Mouse (Mus musculus) limb, embryonic 12.5 days (tissue): Measurements from ENCODE around the gene Lrrc3c. TPM values are rescaled to one million over a fixed set of nuclear protein-coding genes. Genes with fewer than 3 reads are reported as not detected.
"Not testable (repeated sequence)": the region's sequence is repeated elsewhere in the genome, so short reads cannot be mapped to it uniquely, and the experiment has no call there.

ENCODE experiments used
- ATAC-seq: fragments of 200-750 bp; cut with Nextera tagmentation; 2 replicates; pipeline ENCODE4 v1.8.0; 2017; ENCODE audit warnings: low read depth, moderate TSS enrichment; ENCODE audit not compliant: insufficient number of reproducible peaks, insufficient read depth, low FRiP score, low TSS enrichment
- H3K27ac ChIP-seq: fragments of 300-500 bp; sonication (generic); 2 replicates; pipeline ENCODE4 v1.5.1; 2016; ENCODE audit warnings: mild to moderate bottlenecking, moderate library complexity
- H3K27me3 ChIP-seq: fragments of 300-500 bp; sonication (generic); 2 replicates; pipeline ENCODE4 v1.6.1; 2016; ENCODE audit warnings: mild to moderate bottlenecking, moderate library complexity
- H3K36me3 ChIP-seq: fragments of 300-500 bp; sonication (generic); 2 replicates; pipeline ENCODE4 v1.6.1; 2016; ENCODE audit warnings: mild to moderate bottlenecking, moderate library complexity
- H3K4me1 ChIP-seq: fragments of 300-500 bp; sonication (generic); replicated peaks from 2 replicates; pipeline ENCODE4 v1.6.1; 2016
- H3K4me2 ChIP-seq: fragments of 300-500 bp; sonication (generic); 2 replicates; pipeline ENCODE4 v1.6.1; 2016; ENCODE audit warnings: mild to moderate bottlenecking, moderate library complexity
- H3K4me3 ChIP-seq: fragments of 300-500 bp; sonication (generic); replicated peaks from 2 replicates; pipeline ENCODE4 v1.5.1; 2016; ENCODE audit warnings: mild to moderate bottlenecking
- H3K9ac ChIP-seq: fragments of 300-500 bp; sonication (generic); replicated peaks from 2 replicates; pipeline ENCODE4 v1.6.1; 2016; ENCODE audit warnings: mild to moderate bottlenecking, moderate library complexity
- H3K9me3 ChIP-seq: fragments of 300-500 bp; sonication (generic); 2 replicates; pipeline ENCODE4 v1.6.1; 2016; ENCODE audit warnings: mild to moderate bottlenecking, moderate library complexity
- WGBS: fragments of 180-500 bp; shearing (Covaris S2); methylation state at CpG from one replicate; pipeline ENCODE4 v1.1.7; 2016; 5-methylcytosine and 5-hydroxymethylcytosine counted together
- polyA plus RNA-seq: library from polyadenylated mRNA; unstranded; fragments of >200 nt; fragmentation: Nextera tagmentation; extraction: Ambion mirVana; gene quantifications from 2 replicates; pipeline ENCODE4 v1.2.1, GENCODE M21; 2016

Lrrc3c gene
- polyA plus RNA-seq, 1 experiment from 2014 or later = not detected

DNA sequence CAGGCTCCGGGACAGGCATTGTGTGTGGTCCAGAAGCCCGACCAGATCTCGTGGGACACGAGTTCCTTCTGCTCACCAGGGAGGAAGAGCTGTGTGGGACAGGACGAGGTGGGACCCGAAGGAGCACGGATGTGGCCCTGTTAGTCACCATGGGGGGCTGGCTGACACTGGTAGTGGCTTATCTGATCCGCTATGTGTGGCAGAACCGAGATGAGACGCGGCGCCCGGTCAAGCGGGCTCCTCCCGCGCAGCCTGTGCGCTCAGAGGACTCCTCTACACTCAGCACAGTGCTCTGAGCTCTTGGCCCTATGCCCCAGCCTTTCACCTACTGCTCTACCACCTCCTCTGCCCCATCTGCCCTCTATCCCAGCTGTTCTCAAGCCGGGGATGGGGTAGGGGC lies 1.2 kb downstream of the Lrrc3c start:
- WGBS = 34% methylated on average over 18 of the region's 18 CpGs
- H3K27ac ChIP-seq = no peak overlapping the region
- no peak overlapping the region for H3K4me3 ChIP-seq
- peaks cover 54% of the 10 kb centered on the region for H3K27me3 ChIP-seq
- no peaks in the 10 kb centered on the region for H3K36me3 ChIP-seq
- ATAC-seq = no peak
- H3K4me1 ChIP-seq = peaks cover 19% of the 10 kb centered on the region
- no peak overlapping the region for H3K4me2 ChIP-seq
- no peaks in the 10 kb centered on the region for H3K9me3 ChIP-seq
- H3K9ac ChIP-seq = no peak overlapping the region

DNA sequence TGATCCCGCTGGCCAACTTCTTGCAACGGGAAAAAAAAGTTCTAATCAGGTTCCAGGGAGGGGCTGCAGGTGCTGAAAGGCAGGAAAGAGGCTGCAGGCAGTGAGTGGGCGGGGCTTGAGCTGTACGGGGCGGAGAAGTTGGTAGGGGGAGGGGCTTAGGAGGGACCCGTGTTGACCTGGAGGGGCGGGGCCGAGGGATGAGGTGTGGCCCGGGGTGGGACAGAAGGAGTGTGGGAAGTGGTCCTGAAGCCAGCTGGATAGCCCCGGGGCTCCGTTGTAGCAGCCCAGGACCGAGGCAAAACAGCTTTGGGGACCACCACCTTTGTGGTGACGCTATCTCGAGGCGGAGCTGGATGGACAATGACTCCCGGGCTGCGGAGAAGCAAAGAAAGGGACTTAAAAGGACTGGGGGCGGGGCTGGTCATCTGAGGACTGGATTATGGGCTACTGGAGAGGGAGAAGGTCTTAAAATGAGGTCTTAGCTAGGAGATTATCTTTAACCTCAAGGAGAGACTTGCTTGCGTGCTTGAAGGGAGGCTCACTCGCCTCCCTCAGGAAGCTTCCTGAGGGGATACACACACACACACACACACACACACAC lies 4.1 kb downstream of the Lrrc3c start:
- Histone ChIP-seq H3K4me1 (peaks cover 19% of the 10 kb centered on the region), H3K27me3 (peaks cover 63% of the 10 kb centered on the region), H3K9ac (no peak overlapping the region), H3K27ac (no peak overlapping the region), H3K4me2 (peak overlapping the region; percentile 57), H3K4me3 (peak overlapping the region; percentile 33), H3K36me3 (no peaks in the 10 kb centered on the region), H3K9me3 (no peaks in the 10 kb centered on the region)
- WGBS = 1% methylated on average over 20 of the region's 20 CpGs
- ATAC-seq = no peak

DNA sequence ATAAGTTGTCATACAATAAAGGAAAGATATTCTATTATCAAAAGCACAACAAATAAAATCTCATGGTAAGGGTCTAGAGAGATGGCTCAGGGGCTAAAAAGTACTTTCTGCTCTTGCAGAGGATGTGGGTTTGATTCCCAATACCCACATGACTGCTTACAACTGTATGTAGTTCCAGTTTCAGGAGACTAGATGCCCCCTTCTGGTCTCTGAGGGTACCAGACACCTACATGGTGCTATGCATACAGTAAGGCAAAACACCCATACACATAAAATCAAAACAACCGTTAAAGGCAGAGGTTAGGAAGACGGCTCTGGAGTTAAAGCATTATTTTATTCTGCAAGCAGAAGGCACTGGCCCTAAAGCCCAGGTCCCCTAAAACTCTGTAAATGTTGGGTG lies 5.9 kb downstream of the Lrrc3c start:
- H3K9me3 ChIP-seq = no peaks in the 10 kb centered on the region
- H3K36me3 ChIP-seq = no peaks in the 10 kb centered on the region
- H3K4me1 ChIP-seq = peaks cover 12% of the 10 kb centered on the region
- no peak overlapping the region for H3K27ac ChIP-seq
- H3K4me3 ChIP-seq = no peak overlapping the region
- H3K4me2 ChIP-seq = no peak overlapping the region
- peaks cover 54% of the 10 kb centered on the region for H3K27me3 ChIP-seq
- H3K9ac ChIP-seq = no peak overlapping the region
- WGBS = 82% methylated on average over 2 of the region's 2 CpGs
- ATAC-seq = no peak

DNA sequence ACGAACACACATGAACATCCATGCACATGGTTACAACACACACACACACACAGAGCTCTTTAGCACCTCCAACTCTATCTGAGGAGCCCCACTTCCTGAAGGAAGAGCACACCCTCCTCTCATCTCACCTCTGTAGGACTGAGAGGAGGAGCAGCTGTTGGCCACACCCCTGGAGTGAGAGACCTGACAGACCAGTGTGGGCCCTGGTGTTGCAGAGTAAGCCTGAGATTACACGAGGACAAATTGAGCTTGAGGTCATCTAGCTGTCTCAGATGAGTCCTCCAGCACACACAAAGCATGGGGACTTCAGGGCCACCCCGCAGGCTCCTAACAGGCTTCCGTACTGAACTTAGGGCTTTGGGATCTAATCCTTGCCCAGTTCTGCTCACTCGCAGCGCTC lies 6.8 kb downstream of the Lrrc3c start:
- H3K4me1 ChIP-seq, H3K4me3 ChIP-seq, H3K9me3 ChIP-seq, H3K36me3 ChIP-seq, H3K4me2 ChIP-seq, H3K27ac ChIP-seq, ATAC-seq, H3K9ac ChIP-seq: not testable (repeated sequence)
- WGBS = 69% methylated on average over 6 of the region's 6 CpGs
- peaks cover 51% of the 10 kb centered on the region for H3K27me3 ChIP-seq

DNA sequence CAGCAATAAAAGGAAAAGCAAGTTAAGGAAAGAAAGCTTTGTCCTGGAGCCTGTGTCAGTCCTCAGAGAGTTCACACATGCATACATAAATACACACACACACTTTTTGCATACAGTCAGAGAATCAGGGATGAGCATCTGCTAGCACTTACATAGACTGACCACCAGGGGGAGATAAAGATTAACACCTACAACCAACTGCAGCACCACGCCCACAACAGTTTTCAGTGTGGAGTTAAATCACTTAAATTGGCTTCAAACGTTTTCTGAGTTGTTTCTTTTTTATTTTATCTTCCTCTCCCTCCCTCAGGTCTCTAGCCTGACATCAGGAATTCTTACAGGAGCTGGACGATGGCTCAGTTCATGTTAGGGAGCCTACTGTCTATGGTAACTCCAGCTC lies 8.7 kb downstream of the Lrrc3c start:
- Histone ChIP-seq H3K9me3 (no peaks in the 10 kb centered on the region), H3K27me3 (peaks cover 37% of the 10 kb centered on the region), H3K9ac (no peak overlapping the region), H3K4me1 (peaks cover 9% of the 10 kb centered on the region), H3K27ac (no peak overlapping the region), H3K4me2 (no peak overlapping the region), H3K36me3 (no peaks in the 10 kb centered on the region), H3K4me3 (no peak overlapping the region)
- 10% methylated on average over 3 of the region's 3 CpGs for WGBS
- ATAC-seq = no peak

DNA sequence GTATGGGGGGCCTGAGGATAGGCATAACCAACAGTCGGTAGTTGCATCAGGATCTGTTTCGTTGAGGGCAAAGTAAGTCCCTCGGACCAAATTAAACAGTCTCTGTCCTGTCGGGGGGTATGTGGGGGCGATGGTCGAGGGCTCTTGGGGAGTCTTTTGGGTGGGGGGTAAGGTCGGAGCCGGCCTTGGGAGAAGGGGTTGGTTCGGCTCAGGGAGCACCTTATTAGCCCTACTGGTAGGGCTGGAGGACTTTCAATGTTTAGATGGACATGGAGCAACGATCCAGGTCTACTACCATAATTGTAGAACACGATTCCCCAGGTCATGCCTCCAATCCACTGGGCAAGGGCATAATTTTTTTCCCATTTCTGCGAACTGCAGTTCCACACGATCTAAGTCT lies 22.7 kb downstream of the Lrrc3c start:
- H3K36me3 ChIP-seq = no peaks in the 10 kb centered on the region
- 95% methylated on average over 13 of the region's 13 CpGs for WGBS
- peaks cover 10% of the 10 kb centered on the region; the same call in 1 of the 2 replicates for H3K9me3 ChIP-seq
- no peak overlapping the region for H3K27ac ChIP-seq
- no peak for ATAC-seq
- H3K4me1 ChIP-seq = no peaks in the 10 kb centered on the region
- no peaks in the 10 kb centered on the region for H3K27me3 ChIP-seq
- H3K9ac ChIP-seq = no peak overlapping the region
- H3K4me2 ChIP-seq = no peak overlapping the region
- no peak overlapping the region for H3K4me3 ChIP-seq

DNA sequence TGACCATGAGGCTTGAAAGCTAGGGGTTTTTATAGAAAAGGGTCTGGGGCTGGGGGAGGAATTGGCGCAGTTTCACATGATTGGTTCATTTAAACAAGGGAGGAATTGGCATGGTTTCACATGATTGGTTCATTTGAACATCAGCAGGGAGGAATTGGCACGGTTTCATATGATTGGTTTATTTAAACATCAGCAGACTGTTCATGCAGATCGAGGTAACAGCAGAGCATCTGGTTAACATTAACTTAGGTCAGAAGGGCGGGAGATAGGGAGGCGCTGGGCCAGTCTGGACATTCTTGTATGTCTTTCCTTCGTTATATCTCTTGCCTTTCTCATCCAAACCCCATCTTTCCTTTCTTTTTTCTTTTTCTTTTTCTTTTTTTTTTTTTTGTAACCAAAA lies 25.9 kb downstream of the Lrrc3c start:
- H3K36me3 ChIP-seq, H3K9ac ChIP-seq, H3K4me2 ChIP-seq, H3K4me3 ChIP-seq, H3K27ac ChIP-seq, H3K4me1 ChIP-seq, ATAC-seq, H3K27me3 ChIP-seq: not testable (repeated sequence)
- 85% methylated on average over 6 of the region's 6 CpGs for WGBS
- peaks cover 10% of the 10 kb centered on the region; the same call in 1 of the 2 replicates for H3K9me3 ChIP-seq

DNA sequence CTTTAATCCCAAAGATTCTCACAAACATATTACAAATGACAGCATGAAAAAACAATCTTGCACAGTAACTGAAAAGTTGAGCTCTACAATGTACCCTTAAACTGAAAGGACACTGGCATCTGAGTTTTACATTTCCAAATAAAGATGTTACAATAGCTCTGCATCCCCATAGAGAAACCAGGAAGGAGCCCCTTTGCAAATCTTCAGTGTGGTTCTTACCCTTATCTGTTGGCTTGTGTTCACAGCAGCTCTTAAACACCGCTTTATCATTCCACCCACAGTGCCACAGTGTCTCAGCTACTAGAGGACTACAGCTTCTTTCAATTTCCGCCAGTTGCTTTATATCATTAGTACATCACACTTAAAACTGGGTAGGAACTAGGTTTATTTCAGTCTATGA lies 26.3 kb downstream of the Lrrc3c start:
- 85% methylated on average over 2 of the region's 2 CpGs for WGBS

DNA sequence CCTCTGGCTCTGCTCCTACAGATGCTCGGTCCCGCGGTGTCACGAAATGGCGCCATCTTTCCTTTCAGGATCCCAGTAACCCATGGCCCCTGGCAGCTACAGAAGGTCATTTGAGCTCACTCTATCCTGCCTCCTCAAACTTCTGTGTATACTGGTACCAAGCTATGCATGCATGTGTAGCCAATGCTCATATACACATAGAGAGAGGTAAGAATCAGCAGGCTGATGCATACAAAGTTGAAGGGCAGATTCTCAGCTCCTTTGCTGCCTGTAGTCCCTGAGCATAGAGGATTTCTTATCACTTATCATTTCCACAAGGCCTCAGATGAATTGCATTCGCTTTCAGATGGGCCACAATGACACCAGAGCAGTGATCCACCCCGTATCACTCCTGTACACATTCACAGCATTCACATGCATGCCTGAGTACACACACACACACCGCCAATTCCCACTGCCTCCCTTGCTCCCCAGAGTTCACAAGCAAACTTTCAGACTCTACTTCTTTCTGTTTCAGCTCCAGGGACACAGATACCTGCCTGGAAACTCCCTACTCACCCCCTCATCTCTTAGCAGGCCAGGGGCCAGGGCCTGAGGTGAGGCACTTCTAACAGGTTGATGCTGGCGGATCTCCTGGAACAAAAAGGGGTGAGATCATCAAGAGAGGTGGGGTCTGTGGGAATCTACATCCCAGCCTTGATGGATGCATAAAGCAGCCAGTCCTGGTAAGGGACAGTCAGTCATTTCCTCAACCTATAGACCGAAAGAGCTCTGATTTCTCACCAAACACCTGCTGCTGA lies 27.7 kb downstream of the Lrrc3c start, which contains the start of the genes Gm12355 and Gsdma3:
Gene Gm12355 (minus strand): TSS at position 51 of the 800 bp plus-strand sequence.
Gene Gsdma3 (plus strand): TSS at position 750 of the 800 bp plus-strand sequence.
- no peaks in the 10 kb centered on the region for H3K4me1 ChIP-seq
- H3K27ac ChIP-seq = no peak within 1 kb of the TSS
- no peak within 1 kb of the TSS for H3K4me2 ChIP-seq
- peaks cover 10% of the 10 kb centered on the region; the same call in 1 of the 2 replicates for H3K9me3 ChIP-seq
- no peaks in the 10 kb centered on the region for H3K36me3 ChIP-seq
- H3K27me3 ChIP-seq = 0 out of 2 replicates have a peak, but pooled peaks cover 2% of the 10 kb centered on the region
- H3K9ac ChIP-seq = no peak within 1 kb of the TSS
- no peak within 1 kb of the TSS for H3K4me3 ChIP-seq
- 91% methylated on average over 10 of the region's 10 CpGs for WGBS
- ATAC-seq = no peak

More for the DNA sequence above, 26.3 kb downstream of the Lrrc3c start:
- not testable (repeated sequence) for ATAC-seq, H3K36me3 ChIP-seq, H3K27me3 ChIP-seq, H3K4me1 ChIP-seq, H3K27ac ChIP-seq, H3K4me2 ChIP-seq, H3K9ac ChIP-seq, H3K4me3 ChIP-seq
- H3K9me3 ChIP-seq = peaks cover 10% of the 10 kb centered on the region; the same call in 1 of the 2 replicates

DNA sequence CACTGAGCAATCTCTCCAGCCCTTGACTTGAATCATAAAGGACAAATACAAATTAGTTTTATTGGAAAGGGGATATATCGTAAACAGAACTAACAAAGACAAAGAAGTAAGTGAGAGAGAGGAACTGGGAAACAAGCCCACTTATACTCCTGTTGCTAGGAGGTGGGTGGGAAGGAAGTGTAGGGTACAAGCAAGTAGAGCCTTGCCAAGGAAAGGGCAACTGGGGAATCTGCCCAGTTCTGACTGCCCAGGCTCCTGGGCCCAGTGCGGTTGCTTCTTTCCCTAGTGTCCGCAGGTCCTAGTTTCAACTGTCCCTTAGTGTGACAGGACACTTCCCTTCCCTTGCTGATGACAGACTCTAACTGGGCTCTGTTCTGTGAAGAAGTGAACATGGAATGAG lies 30.6 kb downstream of the Lrrc3c start:
- H3K9me3 ChIP-seq = peaks cover 4% of the 10 kb centered on the region; the same call in 1 of the 2 replicates
- 97% methylated on average over 3 of the region's 3 CpGs for WGBS
- H3K27ac ChIP-seq = no peak overlapping the region
- H3K27me3 ChIP-seq = peaks cover 10% of the 10 kb centered on the region; the same call in 1 of the 2 replicates
- no peaks in the 10 kb centered on the region for H3K4me1 ChIP-seq
- H3K36me3 ChIP-seq = no peaks in the 10 kb centered on the region
- no peak overlapping the region for H3K4me3 ChIP-seq
- ATAC-seq = no peak
- H3K9ac ChIP-seq = no peak overlapping the region
- H3K4me2 ChIP-seq = no peak overlapping the region

DNA sequence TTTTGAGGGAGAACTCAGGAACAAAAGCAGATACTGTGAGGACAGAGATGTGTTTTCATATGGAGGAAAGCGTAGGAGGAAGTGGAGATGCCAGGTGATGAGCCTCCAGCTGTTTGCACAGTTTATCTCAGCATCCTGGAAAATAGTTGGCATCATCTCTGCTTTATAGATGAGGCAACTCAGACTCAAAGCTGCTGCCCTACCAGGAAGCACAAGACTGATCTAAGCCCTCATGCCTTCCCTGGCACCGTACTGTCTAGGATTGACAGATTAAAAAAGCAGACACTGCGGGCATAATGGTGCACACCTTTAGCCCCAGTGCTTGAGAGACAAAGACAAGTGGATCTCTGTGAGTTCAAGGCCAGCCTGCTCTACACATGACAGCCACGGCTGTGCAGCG lies 32.6 kb downstream of the Lrrc3c start:
- Histone ChIP-seq H3K36me3 (no peaks in the 10 kb centered on the region), H3K4me3 (no peak overlapping the region), H3K9ac (no peak overlapping the region), H3K27ac (no peak overlapping the region), H3K27me3 (peaks cover 10% of the 10 kb centered on the region; the same call in 1 of the 2 replicates), H3K4me1 (no peaks in the 10 kb centered on the region), H3K4me2 (no peak overlapping the region), H3K9me3 (no peaks in the 10 kb centered on the region)
- ATAC-seq = no peak
- WGBS = 90% methylated on average over 5 of the region's 5 CpGs
